ENCODE assay signal across 17 mouse cellular contexts in genomic region chr9:63089141-63089540, GRCm38 (mm10). TPM values are rescaled to one million over a fixed set of nuclear protein-coding genes. Genes with fewer than 3 reads are reported as not detected.
"Had no signal": no experiment of that assay in that cellular context is flagged by ENCODE, and none has a peak within 500 bp of the region (broad histone marks: within the 10 kb centered on the region; RNA-seq: fewer than 3 reads in every experiment).

No protein-coding gene starts in this region.

- H3K4me3 ChIP-seq: kidney, embryonic 15.5 days; limb, embryonic 10.5 days; liver, embryonic 15.5 days; midbrain, embryonic 15.5 days; neural tube, embryonic 13.5 days had no signal

- H3K9ac ChIP-seq: kidney, embryonic 15.5 days; liver, embryonic 15.5 days; midbrain, embryonic 15.5 days; neural tube, embryonic 13.5 days had no signal

- H3K36me3 ChIP-seq: kidney, embryonic 15.5 days; limb, embryonic 10.5 days; liver, embryonic 15.5 days; midbrain, embryonic 15.5 days; neural tube, embryonic 13.5 days had no signal

- H3K27me3 ChIP-seq: kidney, embryonic 15.5 days; liver, embryonic 15.5 days; midbrain, embryonic 15.5 days; neural tube, embryonic 13.5 days had no signal

- ATAC-seq: inflammation-experienced regulatory T-cells, adult 6 months; intestine, postnatal 0 days; lung, postnatal 0 days; midbrain, embryonic 15.5 days had no signal

- H3K27ac ChIP-seq: kidney, embryonic 15.5 days; limb, embryonic 10.5 days; liver, embryonic 15.5 days; midbrain, embryonic 15.5 days; neural tube, embryonic 13.5 days had no signal

- H3K4me2 ChIP-seq: kidney, embryonic 15.5 days; liver, embryonic 11.5 days; liver, embryonic 15.5 days; midbrain, embryonic 11.5 days; midbrain, embryonic 15.5 days; neural tube, embryonic 13.5 days had no signal

- DNase-seq: kidney, postnatal 14 days; lung, adult 2 months; lung, postnatal 4 days; retina, postnatal 1 day; right cerebral cortex, postnatal 4 days had no signal

- H3K9me3 ChIP-seq: kidney, embryonic 15.5 days; limb, embryonic 10.5 days; liver, embryonic 15.5 days; midbrain, embryonic 15.5 days; neural tube, embryonic 13.5 days had no signal

RNA-seq across cellular contexts. Expression of gene Skor1, which starts 59.6 kb away (rescaled TPM):
- polyA plus RNA-seq: inflammation-experienced regulatory T-cells, adult 6 months; intestine, postnatal 0 days; kidney, embryonic 15.5 days; large intestine, adult 2 months; liver, embryonic 11.5 days; liver, embryonic 15.5 days; stomach, embryonic 14.5 days had no signal
